Mouse (Mus musculus) midbrain, postnatal 0 days (tissue): ENCODE results near the gene Gse1. TPM values are rescaled to one million over a fixed set of nuclear protein-coding genes. Genes with fewer than 3 reads are reported as not detected.
A peak's percentile ranks its signal among the peaks of the same experiment; 100 is the strongest.

Experiments
- ATAC-seq: fragments of 200-750 bp; cut with Nextera tagmentation; 2 replicates; pipeline ENCODE4 v1.8.0; 2017; ENCODE audit warnings: moderate number of reproducible peaks, mild to moderate bottlenecking, moderate TSS enrichment, moderate library complexity; ENCODE audit not compliant: low FRiP score
- DNase-seq: peaks from one replicate; pipeline ENCODE4 v3.0.0-alpha.2; 2015; ENCODE audit warnings: low spot score
- H3K27ac ChIP-seq: fragments of 300-500 bp; sonication (generic); 2 replicates; pipeline ENCODE4 v1.5.1; 2014; ENCODE audit warnings: low read depth, mild to moderate bottlenecking, low read length, mixed read lengths
- H3K27me3 ChIP-seq: fragments of 300-500 bp; sonication (generic); 2 replicates; pipeline ENCODE4 v1.6.1; 2014; ENCODE audit warnings: low read length, control low read depth, mixed read lengths; ENCODE audit not compliant: insufficient read depth
- H3K36me3 ChIP-seq: fragments of 300-500 bp; sonication (generic); 2 replicates; pipeline ENCODE4 v1.6.1; 2014; ENCODE audit warnings: low read length, control low read depth, mixed read lengths; ENCODE audit not compliant: insufficient read depth
- H3K4me1 ChIP-seq: fragments of 300-500 bp; sonication (generic); 2 replicates; pipeline ENCODE4 v1.6.1; 2014; ENCODE audit warnings: mild to moderate bottlenecking, control low read depth, antibody characterized with exemption, low read length, mixed read lengths; ENCODE audit not compliant: insufficient read depth
- H3K4me2 ChIP-seq: fragments of 300-500 bp; sonication (generic); 2 replicates; pipeline ENCODE4 v1.6.1; 2014; ENCODE audit warnings: low read depth, mild to moderate bottlenecking, low read length, mixed read lengths; ENCODE audit not compliant: poor library complexity, severe bottlenecking
- H3K4me3 ChIP-seq: fragments of 300-500 bp; sonication (generic); 2 replicates; pipeline ENCODE4 v1.5.1; 2014; ENCODE audit warnings: low read depth, mild to moderate bottlenecking, low read length, moderate library complexity
- H3K9ac ChIP-seq: fragments of 300-500 bp; sonication (generic); replicated peaks from 2 replicates; pipeline ENCODE4 v1.6.1; 2014; ENCODE audit warnings: mild to moderate bottlenecking, low read length, moderate library complexity, mixed read lengths; ENCODE audit not compliant: poor library complexity, severe bottlenecking
- H3K9me3 ChIP-seq: fragments of 300-500 bp; sonication (generic); 2 replicates; pipeline ENCODE4 v1.6.1; 2016; ENCODE audit warnings: low read length, control low read depth
- CTCF ChIP-seq: IDR thresholded peaks from 2 replicates; pipeline ENCODE4 v1.5.1; 2016; ENCODE audit warnings: antibody characterized with exemption, mild to moderate bottlenecking
- WGBS: fragments of 180-500 bp; shearing (Covaris S2); extraction: QIAGEN DNeasy Blood & Tissue Kit; methylation state at CpG from one replicate; pipeline ENCODE4 v1.1.7; 2014; 5-methylcytosine and 5-hydroxymethylcytosine counted together
- polyA plus RNA-seq: library from polyadenylated mRNA; unstranded; fragments of >200 nt; fragmentation: Nextera tagmentation; extraction: Ambion mirVana; gene quantifications from 2 replicates; pipeline ENCODE4 v1.2.1, GENCODE M21; 2015
- total RNA-seq: library from RNA; depleted of rRNA; stranded (reverse); fragments of >200 nt; gene quantifications from 2 replicates; pipeline ENCODE4 v1.2.3, GENCODE M21; 2014

Gene Gse1
- total and polyA plus RNA-seq, 2 experiments from 2014 or later: 12.4 to 51.3 TPM

GRCm38 (mm10) chr8:120466266-120466665, 238.0 kb downstream of the Gse1 start:
- DNase-seq: no peak
- no peak overlapping the region for H3K27ac ChIP-seq
- 72% methylated on average over 10 of the region's 10 CpGs for WGBS

DNA sequence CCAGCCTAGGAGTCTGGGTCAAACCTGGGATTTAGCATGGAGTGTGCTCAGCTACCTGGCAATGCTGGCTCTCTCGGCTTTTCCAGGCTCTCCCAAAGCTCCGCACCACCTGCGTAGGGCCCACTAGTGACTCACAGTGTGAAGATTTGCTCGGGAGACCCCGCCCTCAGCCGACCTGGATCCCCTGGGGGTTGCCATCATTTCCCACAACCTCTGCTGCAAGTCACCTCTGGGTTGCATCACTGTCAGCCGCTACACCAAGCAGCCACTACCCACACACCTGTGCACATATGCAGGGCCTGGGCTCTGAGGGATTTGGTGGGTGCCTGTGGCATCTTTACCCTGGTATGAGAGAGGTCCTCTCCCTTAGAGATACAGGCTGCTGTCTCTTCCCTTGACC, 239.3 kb downstream of the Gse1 start:
- H3K4me3 ChIP-seq: no peak overlapping the region
- no peak for ATAC-seq
- peaks cover 13% of the 10 kb centered on the region; the same call in 1 of the 2 replicates for H3K4me1 ChIP-seq
- 89% methylated on average over 7 of the region's 7 CpGs for WGBS
- no peak for TF ChIP-seq CTCF
- no peak overlapping the region for H3K9ac ChIP-seq
- no peak for DNase-seq
- no peaks in the 10 kb centered on the region for H3K36me3 ChIP-seq
- H3K9me3 ChIP-seq: no peaks in the 10 kb centered on the region
- H3K4me2 ChIP-seq: no peak overlapping the region
- H3K27me3 ChIP-seq: no peaks in the 10 kb centered on the region
- no peak overlapping the region for H3K27ac ChIP-seq

More at GRCm38 (mm10) chr8:120466266-120466665, 238.0 kb downstream of the Gse1 start:
- Histone ChIP-seq H3K4me2 (no peak overlapping the region), H3K9me3 (no peaks in the 10 kb centered on the region), H3K36me3 (no peaks in the 10 kb centered on the region), H3K4me1 (0 out of 2 replicates have a peak, but pooled peaks cover 3% of the 10 kb centered on the region), H3K4me3 (no peak overlapping the region), H3K27me3 (no peaks in the 10 kb centered on the region), H3K9ac (no peak overlapping the region)
- TF ChIP-seq CTCF: no peak
- no peak for ATAC-seq

GRCm38 (mm10) chr8:120470170-120470569, 241.9 kb downstream of the Gse1 start:
- Histone ChIP-seq H3K4me3 (no peak overlapping the region), H3K9ac (no peak overlapping the region), H3K36me3 (no peaks in the 10 kb centered on the region), H3K27ac (no peak overlapping the region), H3K4me2 (no peak overlapping the region), H3K27me3 (no peaks in the 10 kb centered on the region), H3K9me3 (no peaks in the 10 kb centered on the region), H3K4me1 (peaks cover 13% of the 10 kb centered on the region; the same call in 1 of the 2 replicates)
- no peak for DNase-seq
- no peak for TF ChIP-seq CTCF
- ATAC-seq: no peak
- WGBS: 93% methylated on average over 12 of the region's 12 CpGs

DNA sequence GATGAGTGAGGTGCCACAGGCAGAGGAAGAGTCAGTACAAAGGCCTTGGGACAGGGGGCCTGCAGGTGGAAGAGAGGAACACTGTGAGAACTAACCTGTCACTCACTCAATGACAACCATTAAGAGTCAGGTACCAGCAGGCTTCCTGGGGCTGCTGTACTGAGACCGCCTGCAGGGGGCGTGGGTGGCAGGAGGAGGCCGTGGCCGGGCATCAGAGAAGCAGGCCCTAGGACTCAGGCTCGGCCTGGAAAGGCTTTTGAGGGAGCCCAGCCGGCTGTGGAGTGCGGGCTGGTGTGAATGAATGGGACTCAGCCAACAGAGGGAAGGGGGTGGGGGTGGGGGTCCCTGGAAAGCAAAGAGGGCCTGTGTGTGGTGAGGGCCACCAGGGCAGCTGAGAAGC, 242.9 kb downstream of the Gse1 start:
- peaks cover 10% of the 10 kb centered on the region; the same call in 1 of the 2 replicates for H3K4me1 ChIP-seq
- ATAC-seq (no peak), DNase-seq (peak; percentile 60)
- no peak overlapping the region for H3K4me3 ChIP-seq
- peak; percentile 66 for TF ChIP-seq CTCF
- H3K4me2 ChIP-seq: no peak overlapping the region
- no peaks in the 10 kb centered on the region for H3K36me3 ChIP-seq
- 13% methylated on average over 7 of the region's 7 CpGs for whole genome bisulfite sequencing
- no peaks in the 10 kb centered on the region for H3K9me3 ChIP-seq
- H3K27ac ChIP-seq: no peak overlapping the region
- no peaks in the 10 kb centered on the region for H3K27me3 ChIP-seq
- H3K9ac ChIP-seq: no peak overlapping the region

GRCm38 (mm10) chr8:120471752-120472151, 243.5 kb downstream of the Gse1 start:
- no peak overlapping the region for H3K27ac ChIP-seq
- WGBS: 56% methylated on average over 2 of the region's 2 CpGs
- TF ChIP-seq CTCF: no peak
- H3K4me1 ChIP-seq: peaks cover 10% of the 10 kb centered on the region; the same call in 1 of the 2 replicates
- no peak for ATAC-seq
- H3K4me2 ChIP-seq: no peak overlapping the region
- no peaks in the 10 kb centered on the region for H3K9me3 ChIP-seq
- no peaks in the 10 kb centered on the region for H3K27me3 ChIP-seq
- DNase-seq: no peak
- H3K36me3 ChIP-seq: no peaks in the 10 kb centered on the region
- no peak overlapping the region for H3K9ac ChIP-seq
- H3K4me3 ChIP-seq: no peak overlapping the region

GRCm38 (mm10) chr8:120472230-120472629, 244.0 kb downstream of the Gse1 start:
- ATAC-seq: no peak
- Histone ChIP-seq H3K27me3 (no peaks in the 10 kb centered on the region), H3K9ac (0 out of 2 replicates have a peak overlapping the region, but pooled peaks have one; percentile 19), H3K4me1 (peaks cover 10% of the 10 kb centered on the region; the same call in 1 of the 2 replicates), H3K27ac (peak overlapping the region; percentile 59), H3K36me3 (no peaks in the 10 kb centered on the region), H3K9me3 (no peaks in the 10 kb centered on the region), H3K4me3 (no peak overlapping the region), H3K4me2 (no peak overlapping the region)
- 23% methylated on average over 16 of the region's 16 CpGs for WGBS
- DNase-seq: peak; percentile 55
- no peak for TF ChIP-seq CTCF
